Mouse (Mus musculus): ENCODE results near the gene Vcan. TPM values are rescaled to one million over a fixed set of nuclear protein-coding genes. Genes with fewer than 3 reads are reported as not detected.
"Not testable (repeated sequence)": the region's sequence is repeated elsewhere in the genome, so short reads cannot be mapped to it uniquely, and the experiment has no call there.

The Vcan gene
- polyA plus RNA-seq, 1 experiment from 2014 or later, result 36.5 TPM

DNA sequence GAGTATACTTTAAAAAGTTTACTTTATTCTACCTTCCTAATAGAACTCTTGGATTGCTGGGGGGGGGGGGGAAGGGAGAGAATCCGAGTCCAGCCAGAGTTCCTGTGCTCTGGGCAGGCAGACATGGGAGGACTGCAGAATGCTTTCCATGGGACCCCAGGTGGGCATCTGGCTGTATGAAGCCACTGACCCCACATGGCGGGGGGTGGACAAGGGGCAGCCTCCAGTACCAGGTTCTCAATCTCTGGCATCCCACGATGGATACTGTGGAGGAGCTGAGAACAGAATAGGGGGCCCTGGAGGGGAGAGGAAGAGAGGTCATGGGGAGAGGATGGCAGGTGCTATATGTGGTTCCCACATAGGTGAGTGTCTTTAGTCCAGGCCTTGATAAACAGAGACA lies 20.0 kb upstream of the Vcan start:
- H3K4me2 ChIP-seq (ENCODE audit: low read depth, low read length), result no peak overlapping the region
- H3K27ac ChIP-seq (ENCODE audit: low read length), result no peak overlapping the region
- no peaks in the 10 kb centered on the region for H3K27me3 ChIP-seq (ENCODE audit: control insufficient read depth, insufficient read depth, low read length)
- peaks cover 8% of the 10 kb centered on the region for H3K4me1 ChIP-seq (ENCODE audit: control insufficient read depth, insufficient read depth, low read length)
- no peaks in the 10 kb centered on the region for H3K36me3 ChIP-seq (ENCODE audit: control insufficient read depth, insufficient read depth)
- H3K9me3 ChIP-seq (replicated peaks; ENCODE audit: control insufficient read depth, low read length), result no peaks in the 10 kb centered on the region
- ATAC-seq (replicated peaks; ENCODE audit: extremely low read depth, insufficient read depth, low FRiP score), result no peak
- no peak overlapping the region for H3K9ac ChIP-seq (ENCODE audit: low read length)
- 74% methylated on average over 3 of the region's 3 CpGs for WGBS
- H3K4me3 ChIP-seq (ENCODE audit: low read length), result no peak overlapping the region

DNA sequence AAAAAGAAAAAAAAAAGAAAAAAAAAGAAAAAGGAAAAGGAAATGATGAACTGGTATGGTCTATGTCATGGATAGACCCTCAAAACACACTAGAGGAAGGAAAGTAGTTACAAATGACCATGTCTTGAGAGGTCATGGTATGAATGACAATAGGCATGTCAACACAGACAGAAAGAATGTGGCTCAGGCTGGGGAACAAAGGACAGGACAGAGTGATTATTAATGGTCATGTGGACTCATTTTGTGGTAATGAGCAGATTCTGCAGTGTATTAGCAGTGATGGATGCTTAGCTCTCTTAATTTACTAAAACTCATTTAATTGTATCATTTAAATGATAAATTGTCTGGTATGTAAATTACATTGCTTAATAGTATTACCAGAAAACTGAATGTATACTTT lies 14.0 kb upstream of the Vcan start:
- H3K4me1 ChIP-seq (ENCODE audit: control insufficient read depth, insufficient read depth, low read length), result peaks cover 8% of the 10 kb centered on the region
- no peak for ATAC-seq (replicated peaks; ENCODE audit: extremely low read depth, insufficient read depth, low FRiP score)

DNA sequence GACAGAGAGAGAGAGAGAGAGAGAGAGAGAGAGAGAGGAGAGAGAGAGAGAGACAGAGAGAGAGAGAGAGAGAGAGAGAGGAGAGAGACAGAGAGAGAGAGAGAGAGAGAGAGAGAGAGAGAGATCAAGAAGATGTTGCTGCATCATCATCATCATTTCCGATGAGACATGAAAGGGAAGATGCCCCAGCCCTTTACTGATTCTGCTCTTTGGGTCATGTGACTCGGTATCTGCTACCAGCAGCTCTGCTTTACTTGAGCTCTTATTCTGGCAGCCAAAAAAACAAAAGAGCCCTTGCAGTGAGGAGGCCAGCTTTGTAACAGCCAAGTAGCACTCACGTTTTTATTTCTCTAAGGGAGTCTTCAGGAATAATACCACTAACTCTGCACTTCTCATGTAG lies 8.3 kb upstream of the Vcan start:
- H3K9me3 ChIP-seq (replicated peaks; ENCODE audit: control insufficient read depth, low read length); H3K27me3 ChIP-seq (ENCODE audit: control insufficient read depth, insufficient read depth, low read length); H3K4me3 ChIP-seq (ENCODE audit: low read length); H3K27ac ChIP-seq (ENCODE audit: low read length); H3K4me2 ChIP-seq (ENCODE audit: low read depth, low read length); H3K36me3 ChIP-seq (ENCODE audit: control insufficient read depth, insufficient read depth); ATAC-seq (replicated peaks; ENCODE audit: extremely low read depth, insufficient read depth, low FRiP score); H3K9ac ChIP-seq (ENCODE audit: low read length): not testable (repeated sequence)
- 21% methylated on average over 3 of the region's 3 CpGs for WGBS
- H3K4me1 ChIP-seq (ENCODE audit: control insufficient read depth, insufficient read depth, low read length), result peaks cover 10% of the 10 kb centered on the region

More for the DNA sequence above, 14.0 kb upstream of the Vcan start:
- H3K4me2 ChIP-seq (ENCODE audit: low read depth, low read length), result no peak overlapping the region
- no peak overlapping the region for H3K27ac ChIP-seq (ENCODE audit: low read length)
- no peak overlapping the region for H3K9ac ChIP-seq (ENCODE audit: low read length)
- no peaks in the 10 kb centered on the region for H3K9me3 ChIP-seq (replicated peaks; ENCODE audit: control insufficient read depth, low read length)
- no peak overlapping the region for H3K4me3 ChIP-seq (ENCODE audit: low read length)
- no peaks in the 10 kb centered on the region for H3K36me3 ChIP-seq (ENCODE audit: control insufficient read depth, insufficient read depth)
- no peaks in the 10 kb centered on the region for H3K27me3 ChIP-seq (ENCODE audit: control insufficient read depth, insufficient read depth, low read length)

DNA sequence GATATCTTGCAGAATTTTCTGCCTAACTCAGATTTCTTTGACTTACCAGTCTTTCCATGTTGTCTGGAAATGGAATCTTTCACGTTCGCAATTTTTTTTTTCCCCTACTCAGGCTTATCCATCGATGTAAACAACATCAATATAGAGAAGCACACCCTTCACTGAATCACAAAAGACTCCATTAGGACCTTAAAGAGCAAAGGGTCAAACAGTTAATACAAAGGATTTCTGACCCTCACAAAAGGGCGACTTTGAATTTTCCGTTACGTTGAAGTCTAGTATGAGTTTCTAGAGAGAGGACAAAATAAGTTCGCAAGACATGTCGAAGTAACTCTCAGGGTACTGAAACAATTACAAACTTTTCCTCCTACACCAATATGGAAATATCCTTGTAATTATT lies 892 bp upstream of the Vcan start:
- no peaks in the 10 kb centered on the region for H3K9me3 ChIP-seq (replicated peaks; ENCODE audit: control insufficient read depth, low read length)
- H3K4me3 ChIP-seq (ENCODE audit: low read length), result peak overlapping the region; percentile 67
- WGBS, result 37% methylated on average over 8 of the region's 8 CpGs
- no peaks in the 10 kb centered on the region for H3K27me3 ChIP-seq (ENCODE audit: control insufficient read depth, insufficient read depth, low read length)
- H3K9ac ChIP-seq (ENCODE audit: low read length), result peak overlapping the region; percentile 83
- H3K4me2 ChIP-seq (ENCODE audit: low read depth, low read length), result peak overlapping the region; percentile 79
- H3K4me1 ChIP-seq (ENCODE audit: control insufficient read depth, insufficient read depth, low read length), result peaks cover 21% of the 10 kb centered on the region
- H3K36me3 ChIP-seq (ENCODE audit: control insufficient read depth, insufficient read depth), result no peaks in the 10 kb centered on the region
- H3K27ac ChIP-seq (ENCODE audit: low read length), result peak overlapping the region; percentile 91
- no peak for ATAC-seq (replicated peaks; ENCODE audit: extremely low read depth, insufficient read depth, low FRiP score)

DNA sequence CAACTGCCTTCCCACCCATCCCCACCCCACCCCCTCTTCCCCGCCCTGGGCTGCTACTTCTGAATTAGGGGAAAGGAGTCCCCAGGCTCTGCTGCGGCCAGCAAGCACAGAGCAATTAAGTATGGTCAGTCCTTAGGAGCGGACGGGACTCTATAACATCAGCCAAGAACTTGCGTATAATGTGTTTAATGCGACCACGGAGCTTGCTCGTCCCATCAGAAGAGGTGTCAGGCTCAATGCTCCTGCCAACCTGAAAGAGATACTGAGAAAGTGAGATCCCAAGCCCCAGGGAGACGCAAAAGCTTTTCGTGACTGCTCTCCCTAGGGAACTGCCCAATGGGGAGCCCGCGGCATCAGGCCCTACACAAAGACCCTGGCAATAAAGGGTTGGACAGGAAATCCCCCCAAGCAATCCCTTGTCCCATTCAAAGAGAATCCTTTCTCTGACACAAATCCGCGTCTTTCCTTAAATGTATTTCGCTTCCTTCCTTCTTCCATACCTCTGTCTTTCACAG lies 434 bp upstream of the Vcan start:
- Histone ChIP-seq H3K36me3 (ENCODE audit: control insufficient read depth, insufficient read depth) (no peaks in the 10 kb centered on the region), H3K27ac (ENCODE audit: low read length) (peak overlapping the region; percentile 91), H3K4me1 (ENCODE audit: control insufficient read depth, insufficient read depth, low read length) (peaks cover 24% of the 10 kb centered on the region), H3K4me2 (ENCODE audit: low read depth, low read length) (peak overlapping the region; percentile 79), H3K9me3 (replicated peaks; ENCODE audit: control insufficient read depth, low read length) (no peaks in the 10 kb centered on the region), H3K4me3 (ENCODE audit: low read length) (peak overlapping the region; percentile 67), H3K9ac (ENCODE audit: low read length) (peak overlapping the region; percentile 83), H3K27me3 (ENCODE audit: control insufficient read depth, insufficient read depth, low read length) (no peaks in the 10 kb centered on the region)
- WGBS, result 4% methylated on average over 15 of the region's 15 CpGs
- peak; percentile 4; the same call in 1 of the 2 replicates for ATAC-seq (replicated peaks; ENCODE audit: extremely low read depth, insufficient read depth, low FRiP score)

DNA sequence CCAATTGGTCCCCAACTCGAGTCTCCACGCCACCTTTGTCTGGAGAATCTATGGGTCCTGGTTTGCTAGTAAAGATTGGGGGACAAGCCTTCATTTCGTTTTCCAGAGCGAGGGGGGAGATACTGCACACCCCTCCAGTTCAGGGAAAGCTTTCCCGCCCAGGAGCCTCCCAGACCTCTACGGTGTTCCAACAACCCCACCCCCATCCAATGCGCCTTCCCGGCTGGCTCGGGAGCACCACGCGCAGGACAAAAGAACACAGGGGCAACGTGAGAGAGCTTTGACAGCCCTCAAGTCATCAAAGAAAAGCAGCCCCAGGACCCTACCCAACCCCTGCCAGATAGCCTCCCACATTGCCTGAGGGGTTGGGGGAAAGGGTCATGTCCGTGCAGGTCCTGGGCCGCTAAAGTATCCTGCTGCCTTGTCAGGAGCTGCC lies 1.2 kb downstream of the Vcan start:
- no peaks in the 10 kb centered on the region for H3K9me3 ChIP-seq (replicated peaks; ENCODE audit: control insufficient read depth, low read length)
- peak overlapping the region; percentile 91 for H3K27ac ChIP-seq (ENCODE audit: low read length)
- H3K4me3 ChIP-seq (ENCODE audit: low read length), result peak overlapping the region; percentile 67
- H3K36me3 ChIP-seq (ENCODE audit: control insufficient read depth, insufficient read depth), result no peaks in the 10 kb centered on the region
- WGBS, result 1% methylated on average over 14 of the region's 14 CpGs
- H3K9ac ChIP-seq (ENCODE audit: low read length), result peak overlapping the region; percentile 83
- ATAC-seq (replicated peaks; ENCODE audit: extremely low read depth, insufficient read depth, low FRiP score), result no peak; the same call in 1 of the 2 replicates
- no peaks in the 10 kb centered on the region for H3K27me3 ChIP-seq (ENCODE audit: control insufficient read depth, insufficient read depth, low read length)
- peak overlapping the region; percentile 79 for H3K4me2 ChIP-seq (ENCODE audit: low read depth, low read length)
- peaks cover 21% of the 10 kb centered on the region for H3K4me1 ChIP-seq (ENCODE audit: control insufficient read depth, insufficient read depth, low read length)

DNA sequence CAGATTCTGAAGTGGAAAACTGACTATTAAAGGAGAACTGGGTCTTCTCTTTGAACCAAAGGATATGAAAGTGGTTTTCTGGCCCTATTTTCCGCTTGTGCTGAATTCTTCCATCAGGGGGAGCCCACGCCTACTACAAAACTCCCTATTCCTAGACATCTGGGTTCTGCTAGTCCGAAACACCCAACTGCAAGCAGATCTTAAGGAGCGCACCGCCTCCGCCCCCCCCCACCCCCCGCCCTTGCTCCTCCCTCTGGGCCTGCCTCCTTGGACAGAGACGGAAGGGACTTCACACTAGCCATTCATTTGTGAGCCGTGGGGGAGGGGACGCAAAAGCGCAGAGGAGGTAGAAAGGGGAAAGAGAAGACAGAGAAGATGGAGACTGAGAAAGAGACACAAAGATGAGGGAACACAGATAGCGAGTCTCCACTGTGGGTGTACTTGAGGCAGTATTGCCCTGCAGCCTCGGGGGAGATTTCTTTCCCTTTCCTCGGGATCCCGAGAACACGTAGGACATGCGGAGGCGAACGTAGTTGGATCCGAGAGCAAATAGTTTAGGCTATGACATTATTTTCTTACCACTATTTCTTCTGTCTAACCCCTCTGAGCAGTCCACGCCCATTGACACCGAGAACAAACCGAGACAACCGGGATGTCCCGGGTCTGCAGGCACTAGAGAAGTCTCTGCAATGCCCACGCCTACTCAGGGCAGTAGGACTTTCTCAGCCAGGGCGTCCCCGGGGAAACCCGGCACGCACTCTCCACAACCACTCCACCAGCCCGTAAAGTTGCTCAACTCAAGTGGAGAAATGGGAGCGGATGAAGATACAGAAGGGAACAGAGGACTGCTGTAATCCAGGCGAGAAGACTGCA lies 1.8 kb downstream of the Vcan start:
- H3K36me3 ChIP-seq (ENCODE audit: control insufficient read depth, insufficient read depth), result no peaks in the 10 kb centered on the region
- H3K9me3 ChIP-seq (replicated peaks; ENCODE audit: control insufficient read depth, low read length), result no peaks in the 10 kb centered on the region
- H3K27ac ChIP-seq (ENCODE audit: low read length), result peak overlapping the region; percentile 91
- H3K27me3 ChIP-seq (ENCODE audit: control insufficient read depth, insufficient read depth, low read length), result no peaks in the 10 kb centered on the region
- under 1% methylated on average over 33 of the region's 33 CpGs for WGBS
- peak overlapping the region; percentile 83 for H3K9ac ChIP-seq (ENCODE audit: low read length)
- peak overlapping the region; percentile 67 for H3K4me3 ChIP-seq (ENCODE audit: low read length)
- H3K4me1 ChIP-seq (ENCODE audit: control insufficient read depth, insufficient read depth, low read length), result peaks cover 19% of the 10 kb centered on the region
- peak overlapping the region; percentile 79 for H3K4me2 ChIP-seq (ENCODE audit: low read depth, low read length)
- ATAC-seq (replicated peaks; ENCODE audit: extremely low read depth, insufficient read depth, low FRiP score), result peak; percentile 82

DNA sequence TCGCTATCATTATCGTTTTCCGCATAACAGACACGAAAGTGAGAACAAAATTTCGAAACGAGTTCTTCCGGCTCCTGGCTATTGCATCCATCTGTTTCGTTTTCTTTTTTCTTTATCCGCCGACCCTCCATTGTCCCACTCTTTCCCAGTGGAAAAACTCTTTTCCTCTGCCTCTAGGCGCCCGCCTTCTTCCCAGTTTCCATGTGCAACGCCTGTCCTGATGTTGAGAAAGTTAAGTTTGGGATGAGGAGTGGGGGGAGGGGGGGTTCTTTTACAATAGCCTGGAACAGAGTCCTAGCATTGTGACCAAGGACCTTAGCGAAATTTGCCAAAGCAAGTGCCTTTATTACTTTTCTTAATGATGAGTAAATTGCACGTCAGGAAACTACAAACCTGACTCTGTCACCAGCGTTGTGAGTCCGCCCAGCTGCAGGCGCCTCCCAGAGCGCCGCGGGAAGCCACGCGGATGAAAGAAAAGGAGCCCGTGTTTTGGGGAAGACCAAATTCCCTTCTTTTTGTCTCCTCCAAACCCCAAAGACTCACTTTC lies 2.5 kb downstream of the Vcan start:
- Histone ChIP-seq H3K36me3 (ENCODE audit: control insufficient read depth, insufficient read depth) (no peaks in the 10 kb centered on the region), H3K4me1 (ENCODE audit: control insufficient read depth, insufficient read depth, low read length) (peaks cover 20% of the 10 kb centered on the region), H3K9ac (ENCODE audit: low read length) (peak overlapping the region; percentile 83), H3K4me2 (ENCODE audit: low read depth, low read length) (peak overlapping the region; percentile 79), H3K9me3 (replicated peaks; ENCODE audit: control insufficient read depth, low read length) (no peaks in the 10 kb centered on the region), H3K27ac (ENCODE audit: low read length) (peak overlapping the region; percentile 91), H3K4me3 (ENCODE audit: low read length) (peak overlapping the region; percentile 67), H3K27me3 (ENCODE audit: control insufficient read depth, insufficient read depth, low read length) (no peaks in the 10 kb centered on the region)
- WGBS, result under 1% methylated on average over 24 of the region's 24 CpGs
- 0 out of 2 replicates have a peak, but pooled peaks have one; percentile 17 for ATAC-seq (replicated peaks; ENCODE audit: extremely low read depth, insufficient read depth, low FRiP score)

All from heart, embryonic 16.5 days (tissue).